Mouse (Mus musculus) megakaryocyte-erythroid progenitor cell, adult 5-6 weeks (primary cell): Measurements from ENCODE around the gene Plb1. TPM values are rescaled to one million over a fixed set of nuclear protein-coding genes. Genes with fewer than 3 reads are reported as not detected.

Experiments used
- ATAC-seq: replicated peaks from 2 replicates; pipeline ENCODE4 v1.8.0; 2016; ENCODE audit warnings: mild to moderate bottlenecking, inconsistent platforms; ENCODE audit not compliant: severe bottlenecking, poor library complexity, low FRiP score, low TSS enrichment
- total RNA-seq, 2 experiments: library from RNA; stranded (forward) in 1 of 2; stranded (reverse) in 1 of 2; fragments of 200-1000, 215-1000 nt in 1 of 2; fragments of >200 nt in 1 of 2; fragmentation: Nextera tagmentation in 1 of 2; gene quantifications; 2 replicates each; pipeline ENCODE4 v1.2.3; 2014 to 2017

Gene Plb1
- total RNA-seq (2014; fragmentation: Nextera tagmentation) (not detected in 2 replicates), total RNA-seq (2017) (not detected in 2 replicates)

DNA sequence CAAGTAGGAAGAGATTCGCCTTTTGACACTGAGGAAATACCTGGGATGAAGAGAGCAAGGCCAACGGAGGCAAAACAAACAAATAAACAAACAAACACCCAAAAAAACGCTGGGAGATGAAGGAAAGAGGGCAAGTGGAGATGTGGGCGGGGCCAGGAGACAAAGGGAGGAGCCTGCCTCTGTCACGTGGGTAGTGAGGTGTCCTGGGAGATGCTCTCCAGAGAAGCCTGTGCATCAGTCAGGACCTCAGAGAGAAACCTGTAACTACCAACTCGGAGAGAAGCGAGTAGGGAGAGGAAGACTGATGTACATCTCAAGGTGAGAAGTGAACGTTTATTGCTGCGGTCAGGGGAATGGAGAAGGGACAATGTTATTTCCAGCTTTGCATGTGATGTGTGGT is at the start of gene Plb1:
TSS of gene Plb1 (plus strand) at position 235 of the 400 bp plus-strand sequence.
- no peak for ATAC-seq

GRCm38 (mm10) chr5:32182885-32183629 is 49.5 kb upstream of the Plb1 start:
- no peak for ATAC-seq

DNA sequence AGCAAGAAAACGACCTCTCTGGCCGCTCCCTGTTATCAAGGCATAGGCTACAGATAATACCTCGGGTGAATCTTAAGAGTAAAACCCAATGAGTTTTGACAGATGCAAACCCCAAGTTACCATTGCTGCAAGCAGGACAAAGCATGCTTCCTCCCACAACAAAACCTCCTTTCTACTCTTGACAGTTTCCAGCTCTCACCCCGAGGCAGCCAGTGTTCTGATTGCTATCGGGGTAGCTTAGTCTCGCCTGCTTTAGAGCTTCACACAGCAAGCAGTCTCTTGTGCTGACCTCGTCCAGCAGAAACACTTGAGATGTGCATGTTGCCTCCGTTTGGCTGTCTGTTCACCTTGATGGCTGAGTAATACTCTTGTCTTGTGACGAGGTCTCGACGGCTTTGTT is 44.8 kb upstream of the Plb1 start:
- no peak for ATAC-seq

DNA sequence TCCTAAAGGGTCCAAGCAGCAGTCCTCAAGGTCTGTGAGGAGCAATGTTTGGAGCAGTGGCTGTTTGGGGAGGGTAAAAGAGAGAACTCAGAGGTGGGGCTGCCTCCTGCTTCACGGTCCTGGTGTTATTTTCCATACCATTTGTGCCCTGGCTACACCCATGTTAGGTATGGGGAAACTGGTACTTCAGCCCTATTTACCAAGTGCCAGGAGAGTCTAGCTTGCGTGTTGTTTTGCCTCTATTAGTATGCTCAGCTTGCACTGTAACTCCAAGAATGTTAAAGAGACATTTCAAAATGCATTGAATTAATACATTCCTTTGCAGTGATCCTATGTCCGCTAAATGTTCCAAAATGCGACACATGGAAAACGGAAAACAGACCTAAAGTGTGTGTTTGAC is 41.2 kb upstream of the Plb1 start:
- ATAC-seq, result no peak

- ATAC-seq, result no peak
These were observed 40.3 kb upstream of the Plb1 start for GRCm38 (mm10) chr5:32192016-32192845.

DNA sequence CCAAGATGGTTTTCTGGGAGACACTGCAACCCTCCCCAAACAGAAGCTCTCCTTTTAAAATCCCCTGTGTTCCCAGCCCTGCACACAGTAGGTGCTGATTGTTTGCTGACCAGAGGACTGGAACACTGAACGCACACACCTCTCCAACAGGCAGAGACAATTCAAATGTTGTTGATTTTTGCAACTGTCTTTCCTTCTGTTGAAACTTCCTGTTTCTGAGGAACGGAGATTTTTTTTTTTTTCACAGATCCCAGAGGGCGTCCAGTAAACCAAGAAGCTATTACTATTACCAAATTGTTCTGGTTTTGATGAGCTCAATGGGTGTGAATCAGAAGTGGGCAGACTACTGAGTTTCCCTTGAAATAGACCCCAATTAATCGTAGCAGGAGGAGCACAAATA is 38.3 kb upstream of the Plb1 start:
- no peak for ATAC-seq

DNA sequence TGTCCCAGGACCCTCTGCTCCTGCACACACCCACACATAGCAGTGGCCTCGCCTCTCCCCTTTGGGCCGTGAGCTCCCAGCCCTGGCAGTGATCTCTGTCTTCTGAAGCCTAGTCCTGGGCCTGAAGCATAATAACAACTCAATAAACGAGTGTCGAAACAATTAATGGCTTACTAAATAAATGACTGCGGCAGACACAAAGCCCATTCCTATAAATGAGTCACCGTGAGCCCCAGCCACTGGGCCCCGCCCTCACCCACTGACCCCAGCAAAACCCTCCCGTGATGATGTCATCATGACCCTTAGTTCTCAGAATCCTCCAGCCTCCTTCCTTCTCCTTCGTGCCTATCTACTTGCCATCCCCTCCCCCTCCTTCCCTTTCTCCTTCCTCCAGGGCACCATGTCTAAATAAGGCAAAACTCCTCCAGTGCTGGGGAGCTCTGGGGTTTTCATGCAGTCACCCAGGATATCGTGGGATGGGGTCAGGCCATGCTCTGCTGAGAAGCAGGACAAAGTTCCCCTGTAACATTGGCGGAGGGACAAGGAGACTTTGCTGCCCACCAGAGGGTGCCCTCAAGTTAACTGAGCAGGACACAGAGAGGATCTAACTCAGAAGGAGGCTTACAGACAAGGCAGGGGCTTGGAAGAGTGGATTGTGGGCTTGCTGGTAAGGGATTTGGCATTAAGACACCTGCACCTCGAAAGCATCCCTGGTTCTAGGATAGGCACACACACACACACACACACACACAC is 36.5 kb upstream of the Plb1 start:
- no peak for ATAC-seq

DNA sequence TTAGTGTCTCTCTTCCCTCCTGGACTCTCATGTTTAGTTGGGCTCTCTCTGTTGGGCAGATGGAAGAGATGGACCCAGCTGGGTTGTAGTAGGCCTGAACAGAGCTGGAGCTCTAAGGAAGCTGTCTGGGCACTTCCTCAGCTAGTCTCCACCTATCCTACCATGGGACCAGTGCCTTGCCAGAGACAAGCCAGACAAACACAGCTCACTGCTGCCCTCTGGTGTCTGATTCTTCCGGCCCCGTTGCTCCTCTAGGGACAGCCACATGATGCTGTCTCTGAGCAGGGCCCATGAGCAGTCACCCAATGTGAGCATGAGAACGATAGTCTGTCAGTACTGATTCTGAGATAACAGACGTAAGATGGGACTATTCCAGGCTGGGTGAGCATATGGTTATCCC is 34.8 kb upstream of the Plb1 start:
- peak; percentile 88 for ATAC-seq

- no peak for ATAC-seq
These were observed 33.4 kb upstream of the Plb1 start for GRCm38 (mm10) chr5:32199136-32199535.

DNA sequence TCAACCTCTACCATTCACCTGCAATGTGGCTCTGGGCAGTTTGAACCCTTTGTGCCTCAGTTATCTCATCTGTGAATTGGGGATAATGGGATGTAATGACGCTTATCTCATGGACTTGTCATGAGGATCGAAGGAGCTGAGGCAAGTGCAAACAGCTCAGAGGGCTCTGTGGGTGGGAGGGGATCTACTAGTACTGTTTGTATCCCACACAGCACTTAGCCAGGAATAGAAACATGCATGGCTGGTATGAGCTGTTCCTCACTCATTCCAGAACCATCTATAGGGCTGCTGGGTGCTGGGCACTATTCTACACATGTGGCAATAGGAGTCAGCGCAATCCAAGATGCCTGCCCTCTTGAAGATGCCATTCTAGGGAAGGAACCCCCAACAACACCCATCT is 32.9 kb upstream of the Plb1 start:
- ATAC-seq, result no peak

- ATAC-seq, result peak; percentile 79; the same call in 1 of the 2 replicates
These were observed 27.9 kb upstream of the Plb1 start for GRCm38 (mm10) chr5:32204653-32205052.

GRCm38 (mm10) chr5:32206726-32207125 is 25.8 kb upstream of the Plb1 start:
- no peak for ATAC-seq

- no peak for ATAC-seq
These were observed 24.0 kb upstream of the Plb1 start for GRCm38 (mm10) chr5:32208460-32208859.

DNA sequence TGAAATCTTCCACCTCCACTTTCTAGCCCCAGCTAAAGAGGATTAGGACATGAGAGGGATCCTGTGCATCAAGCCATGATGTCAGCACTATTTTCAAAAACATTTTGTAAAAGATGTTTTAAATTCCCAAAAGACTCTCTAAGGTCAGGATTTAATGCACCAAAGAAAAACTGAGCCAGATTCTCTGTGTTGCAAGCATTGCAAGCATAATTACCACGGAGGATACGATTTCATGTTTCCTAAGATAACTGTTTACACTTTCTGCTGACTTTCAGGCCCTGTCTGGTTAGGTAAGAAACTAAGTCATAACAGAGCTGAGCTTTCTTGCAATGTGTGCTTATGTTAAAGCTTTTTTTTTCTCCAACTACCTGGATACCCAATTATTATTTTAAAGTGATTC is 21.5 kb upstream of the Plb1 start:
- no peak for ATAC-seq

DNA sequence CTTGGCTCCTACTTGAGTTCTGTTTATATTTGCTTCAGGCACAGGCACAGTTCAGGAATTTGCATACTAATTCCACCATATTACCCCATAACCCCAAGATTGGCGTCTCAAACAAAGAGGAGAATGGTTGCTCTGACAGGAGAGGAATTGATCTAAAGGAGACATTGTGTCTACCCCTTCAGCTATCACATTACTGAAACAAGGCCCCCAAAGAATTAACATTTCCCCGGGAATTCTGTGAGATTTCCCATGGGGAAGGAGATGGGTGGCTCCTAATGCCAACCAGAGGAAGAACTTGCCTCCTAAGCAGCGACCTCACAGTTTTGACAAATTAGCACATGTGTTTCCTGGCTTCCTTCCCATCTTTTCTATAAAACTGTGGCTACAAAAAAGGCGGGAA is 18.8 kb upstream of the Plb1 start:
- no peak for ATAC-seq

DNA sequence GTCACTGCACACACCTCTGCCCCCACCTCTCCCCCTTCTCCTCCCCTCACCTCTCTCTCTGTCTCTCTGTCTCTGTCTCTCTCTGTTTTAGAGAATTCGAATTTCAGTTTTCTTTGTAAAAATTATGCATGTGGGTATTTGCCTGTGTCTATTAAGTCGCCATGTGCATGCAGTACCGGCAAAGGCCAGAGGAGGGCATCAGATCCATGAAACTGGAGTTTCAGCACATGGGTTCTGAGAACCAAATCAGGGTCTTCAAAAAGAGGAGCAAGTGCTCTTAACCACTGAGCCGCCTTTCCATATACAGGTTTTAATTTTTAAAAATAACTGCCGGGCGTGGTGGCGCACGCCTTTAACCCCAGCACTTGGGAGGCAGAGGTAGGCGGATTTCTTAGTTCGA is 17.0 kb upstream of the Plb1 start:
- ATAC-seq, result no peak

GRCm38 (mm10) chr5:32216465-32216864 is 16.0 kb upstream of the Plb1 start:
- ATAC-seq, result no peak

GRCm38 (mm10) chr5:32217477-32217876 is 15.0 kb upstream of the Plb1 start:
- no peak for ATAC-seq

DNA sequence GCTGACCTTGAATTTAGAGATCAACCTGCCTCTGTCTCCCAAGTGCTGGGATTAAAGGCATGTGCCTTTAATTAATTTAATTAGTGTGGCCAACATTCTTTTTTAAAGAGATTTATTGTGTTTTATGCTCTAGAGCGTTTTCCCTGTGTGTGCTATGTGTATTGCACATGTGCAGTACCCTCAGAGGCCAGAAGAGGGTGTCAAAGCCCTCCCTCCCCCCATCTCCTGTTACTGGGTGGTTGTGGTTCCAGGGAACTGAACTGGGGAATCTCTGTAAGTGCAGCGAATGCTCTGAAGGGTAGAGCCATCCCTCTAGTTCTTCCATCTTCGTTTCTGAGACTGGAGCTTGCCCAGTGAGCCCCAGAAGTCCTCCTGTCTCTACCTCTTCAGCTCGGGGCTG is 2.1 kb upstream of the Plb1 start:
- no peak for ATAC-seq

DNA sequence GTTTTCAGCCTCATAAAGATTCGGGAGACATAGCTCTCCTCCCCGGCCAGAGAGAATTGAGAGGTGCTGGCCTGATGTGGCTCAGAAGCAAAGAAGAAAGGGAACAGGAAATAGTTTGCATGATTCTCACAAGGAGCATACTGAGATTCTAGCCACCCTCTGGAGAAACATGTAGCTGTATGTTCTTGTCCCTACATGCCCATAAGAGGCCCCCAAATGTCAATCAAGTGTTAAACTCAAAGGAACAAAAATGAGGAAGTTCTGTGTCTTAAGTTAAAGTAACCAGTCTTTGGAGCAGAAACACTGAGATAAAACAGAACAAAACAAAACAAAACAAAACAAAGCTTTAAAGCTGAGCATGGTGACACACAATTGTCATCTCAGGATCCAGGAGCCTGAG is 6.8 kb downstream of the Plb1 start:
- no peak for ATAC-seq
